Mouse (Mus musculus) gastrocnemius, adult 2 months (tissue): Measurements from ENCODE around the gene Tspan1. TPM values are rescaled to one million over a fixed set of nuclear protein-coding genes. Genes with fewer than 3 reads are reported as not detected.
A peak's percentile ranks its signal among the peaks of the same experiment; 100 is the strongest.

Experiments used
- DNase-seq: peaks from one replicate; pipeline ENCODE4 v3.0.0; 2022
- H3K27ac ChIP-seq: fragments of 200-600 bp; 2 replicates; pipeline ENCODE4 v1.8.1; 2022; ENCODE audit warnings: mild to moderate bottlenecking
- H3K4me3 ChIP-seq: fragments of 200-600 bp; 2 replicates; pipeline ENCODE4 v1.8.1; 2022; ENCODE audit warnings: mild to moderate bottlenecking, moderate library complexity
- CTCF ChIP-seq: fragments of 200-600 bp; IDR thresholded peaks from 2 replicates; pipeline ENCODE4 v1.8.1; 2022; ENCODE audit warnings: antibody characterized with exemption, mild to moderate bottlenecking, moderate library complexity
- intact Hi-C: fragments of 180-260 bp; cut with DNase I; formaldehyde crosslinking; loops from one replicate; pipeline ENCODE4 v1.15.1; 2025
- total RNA-seq, 2 experiments: library from RNA; stranded (reverse); gene quantifications; 2 replicates each; pipeline ENCODE4 v1.2.3; 2021

The Tspan1 gene
- total RNA-seq, 2 experiments from 2014 or later = 0.17 TPM; not detected in 1

DNA sequence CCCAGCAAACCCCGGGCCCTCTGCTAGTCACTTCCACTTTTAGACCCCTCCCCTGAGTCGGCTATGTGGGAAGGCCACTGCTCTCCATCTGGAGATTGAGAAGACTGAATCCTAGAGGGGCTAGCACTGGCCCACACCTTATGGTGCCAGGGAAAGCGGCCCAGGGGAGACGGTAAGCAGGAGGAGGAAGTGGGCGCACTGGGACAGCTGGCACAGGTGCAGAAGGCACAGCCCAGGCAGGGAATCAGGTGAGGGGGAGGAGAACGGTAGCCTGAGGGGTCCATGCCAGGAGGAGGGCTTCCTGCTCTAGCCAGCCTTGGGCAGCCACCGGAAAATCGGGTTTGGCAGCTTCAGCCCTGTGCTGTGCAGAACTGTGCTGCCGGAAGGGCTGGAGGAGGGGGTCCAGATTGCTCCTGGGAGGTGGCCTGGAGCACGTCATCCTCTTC is 9.2 kb upstream of the Tspan1 start:
- intact Hi-C loops = no loop called here
- peak overlapping the region; percentile 64 for H3K4me3 ChIP-seq
- no peak for TF ChIP-seq CTCF
- DNase-seq = peak; percentile 62
- peak overlapping the region; percentile 87 for H3K27ac ChIP-seq

DNA sequence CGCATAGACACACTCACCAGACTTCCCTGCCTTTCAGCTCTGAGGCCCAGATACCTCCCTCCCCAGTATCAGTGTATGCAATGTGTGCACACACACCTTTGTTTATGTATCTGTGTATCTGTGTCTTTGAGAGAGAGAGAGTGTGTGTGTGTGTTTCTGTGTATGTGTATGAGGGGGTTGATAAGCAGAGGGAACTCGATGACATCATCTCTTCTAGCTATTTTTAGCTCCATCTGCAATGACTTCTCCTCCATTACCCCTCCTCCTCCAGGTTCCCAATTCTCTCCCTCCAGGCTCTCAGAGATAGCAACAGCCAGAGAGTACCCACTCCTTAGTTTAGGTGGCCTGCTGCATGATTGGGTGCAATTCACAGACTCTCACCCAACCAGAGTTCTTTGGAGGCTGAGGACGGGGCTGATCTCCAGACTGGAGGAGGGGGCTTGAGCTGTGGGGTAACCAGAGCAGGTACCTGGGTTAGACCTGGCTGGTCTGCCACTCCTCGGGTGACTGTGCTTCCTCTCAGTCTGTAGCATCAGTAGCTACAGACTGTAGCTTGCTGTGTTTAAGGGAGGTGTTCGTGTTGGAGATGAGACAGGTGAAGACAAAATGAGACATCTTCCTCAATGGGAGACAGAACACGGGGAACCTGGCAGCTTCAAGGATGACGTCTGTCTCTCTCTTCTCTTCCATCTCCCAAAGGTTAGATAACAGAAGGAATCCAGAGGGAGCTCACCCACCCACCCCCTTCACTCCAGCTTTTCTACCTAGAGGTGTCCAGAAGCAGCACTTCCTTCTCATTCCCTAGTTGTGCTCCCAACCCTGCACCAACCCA is 8.5 kb upstream of the Tspan1 start:
- no peak for DNase-seq
- peak overlapping the region; percentile 87 for H3K27ac ChIP-seq
- H3K4me3 ChIP-seq = peak overlapping the region; percentile 64
- intact Hi-C loops = no loop called here
- no peak for TF ChIP-seq CTCF

DNA sequence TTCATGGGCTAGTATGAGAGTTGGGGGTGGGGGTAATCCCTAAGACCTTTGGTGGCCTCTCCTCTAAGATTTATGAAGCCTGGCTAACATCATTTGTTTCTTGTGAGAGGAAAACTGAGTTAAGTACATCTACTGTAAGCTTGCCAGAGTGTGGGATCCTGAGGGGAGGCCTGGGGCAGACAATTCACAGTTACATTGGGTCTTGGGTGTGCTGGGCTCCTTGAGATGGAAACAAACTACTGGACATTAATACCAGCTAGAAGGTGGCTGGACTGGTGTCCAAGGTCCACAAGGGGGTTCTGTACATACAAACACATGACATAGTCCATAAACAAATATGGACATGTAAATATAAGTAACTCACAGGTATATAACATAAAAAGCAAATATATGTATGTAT is 7.7 kb upstream of the Tspan1 start:
- no peak for TF ChIP-seq CTCF
- H3K4me3 ChIP-seq = no peak overlapping the region
- peak overlapping the region; percentile 87 for H3K27ac ChIP-seq
- no peak for DNase-seq
- intact Hi-C loops = no loop called here

GRCm38 (mm10) chr4:116174466-116175116 is 7.2 kb upstream of the Tspan1 start:
- intact Hi-C loops = no loop called here
- TF ChIP-seq CTCF = no peak
- DNase-seq = no peak
- peak overlapping the region; percentile 87 for H3K27ac ChIP-seq
- H3K4me3 ChIP-seq = no peak overlapping the region

DNA sequence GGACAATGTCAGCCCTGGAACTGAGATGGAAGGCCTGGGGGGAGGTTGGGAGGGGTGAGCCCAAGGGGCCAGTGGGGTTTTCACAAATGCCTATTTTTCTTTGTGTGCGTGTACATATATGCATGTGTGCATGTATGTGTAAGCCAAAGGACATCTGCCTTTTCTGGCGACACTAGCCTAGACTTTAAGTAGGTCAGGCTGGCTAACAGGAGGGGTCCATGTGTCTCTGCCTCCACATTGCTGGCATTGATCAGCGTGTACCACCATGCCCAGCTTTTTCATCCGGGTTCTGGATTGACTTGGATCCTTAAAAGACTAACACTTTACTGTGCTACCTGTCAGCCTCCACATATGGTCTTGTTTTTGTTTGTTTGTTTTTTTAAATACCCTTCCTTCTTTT is 6.4 kb upstream of the Tspan1 start:
- H3K4me3 ChIP-seq = no peak overlapping the region
- H3K27ac ChIP-seq = peak overlapping the region; percentile 87
- no peak for DNase-seq
- TF ChIP-seq CTCF = no peak
- intact Hi-C loops = no loop called here

- no peak for DNase-seq
- H3K4me3 ChIP-seq = no peak within 1 kb of the TSS
- H3K27ac ChIP-seq = peak within 1 kb of the TSS; percentile 87
- TF ChIP-seq CTCF = no peak
- intact Hi-C loops = no loop called here
Observed at GRCm38 (mm10) chr4:116173072-116173471, 5.7 kb upstream of the Tspan1 start, which contains the start of the genes 1700042G07Rik and Gm49337. Gene 1700042G07Rik (plus strand): TSS chr4:116173372. Gene Gm49337 (plus strand): TSS chr4:116173384.

DNA sequence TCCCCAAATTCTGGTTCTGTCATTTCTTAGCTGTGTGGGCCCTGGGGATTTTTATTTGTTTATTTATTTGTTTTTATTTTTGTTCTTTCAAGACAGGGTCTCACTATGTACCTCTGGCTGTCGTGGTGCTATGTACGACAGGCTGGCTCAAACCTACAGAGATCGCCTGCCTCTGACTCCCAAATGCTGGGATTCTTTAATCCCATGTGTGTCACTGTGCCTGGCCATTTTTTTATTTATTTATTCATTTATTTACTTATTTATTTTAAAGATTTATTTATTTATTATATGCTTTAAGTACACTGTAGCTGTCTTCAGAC is 1.9 kb upstream of the Tspan1 start:
- DNase-seq = no peak
- no peak for TF ChIP-seq CTCF
- Histone ChIP-seq H3K27ac (no peak overlapping the region), H3K4me3 (no peak overlapping the region)
- intact Hi-C loops = loop anchor here (2.0 kb wide), 1 partner anchor 113 kb away; no protein-coding TSS in a partner anchor

- peak; percentile 77 for TF ChIP-seq CTCF
- Histone ChIP-seq H3K27ac (no peak overlapping the region), H3K4me3 (no peak overlapping the region)
- DNase-seq = peak; percentile 80
- intact Hi-C loops = loop anchor here (2.0 kb wide), 1 partner anchor 114 kb away; no protein-coding TSS in a partner anchor
Observed at GRCm38 (mm10) chr4:116168617-116169352, 1.4 kb upstream of the Tspan1 start.

GRCm38 (mm10) chr4:116165708-116166407 is 1.5 kb downstream of the Tspan1 start:
- no peak for DNase-seq
- intact Hi-C loops = no loop called here
- H3K27ac ChIP-seq = no peak overlapping the region
- TF ChIP-seq CTCF = no peak
- no peak overlapping the region for H3K4me3 ChIP-seq

GRCm38 (mm10) chr4:116164759-116165554 is 2.4 kb downstream of the Tspan1 start:
- H3K27ac ChIP-seq = no peak overlapping the region; the same call in 1 of the 2 replicates
- intact Hi-C loops = no loop called here
- TF ChIP-seq CTCF = no peak
- H3K4me3 ChIP-seq = no peak overlapping the region
- DNase-seq = no peak

DNA sequence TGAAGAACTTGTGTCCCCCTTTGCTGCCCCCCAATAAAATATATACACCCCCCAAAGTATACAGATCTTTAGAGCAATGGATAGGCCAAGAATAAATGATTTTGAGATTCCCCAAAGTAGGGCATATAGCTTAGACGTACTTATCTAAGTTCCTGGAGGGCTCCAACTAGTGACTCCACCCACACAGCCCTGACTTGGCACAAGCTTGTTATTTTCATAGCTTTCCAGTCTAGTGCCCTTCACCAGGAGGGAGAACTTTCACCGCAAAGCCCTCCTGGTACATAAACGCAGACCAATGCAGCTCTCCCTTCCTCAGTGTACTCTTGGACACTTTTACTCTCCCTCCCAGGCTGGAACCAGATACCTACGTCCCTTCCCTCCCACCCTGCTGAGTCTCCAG is 5.3 kb downstream of the Tspan1 start:
- intact Hi-C loops = no loop called here

DNA sequence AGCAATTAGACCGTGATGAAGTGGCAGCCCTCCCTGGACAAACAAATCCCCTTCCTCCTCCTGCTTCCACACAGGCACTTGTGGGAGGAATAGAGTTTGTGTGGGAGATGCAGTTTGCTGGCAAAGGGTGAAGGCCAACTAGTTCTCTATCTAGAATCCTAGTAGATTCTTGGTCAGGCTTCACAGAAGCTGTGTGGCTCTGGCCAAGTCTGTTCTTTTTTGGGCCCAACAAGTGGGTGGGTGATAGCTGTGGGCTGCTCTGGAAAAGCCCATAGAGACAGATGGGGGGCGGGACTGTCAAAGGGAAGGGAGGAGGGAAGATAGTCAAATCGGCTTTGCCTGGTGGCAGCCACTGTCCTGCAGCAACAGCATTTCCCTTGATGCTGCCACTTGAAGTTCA is 6.6 kb downstream of the Tspan1 start:
- intact Hi-C loops = no loop called here
- DNase-seq = no peak
- no peak overlapping the region for H3K4me3 ChIP-seq
- no peak overlapping the region for H3K27ac ChIP-seq
- TF ChIP-seq CTCF = no peak

More for the DNA sequence above, 5.3 kb downstream of the Tspan1 start:
- no peak overlapping the region for H3K27ac ChIP-seq
- no peak for DNase-seq
- no peak for TF ChIP-seq CTCF
- no peak overlapping the region for H3K4me3 ChIP-seq
